Mouse (Mus musculus) naive thymus-derived CD4-positive, alpha-beta T cell, adult 5 months (primary cell): ENCODE measurements around the gene Olfr474. TPM values are rescaled to one million over a fixed set of nuclear protein-coding genes. Genes with fewer than 3 reads are reported as not detected.

Source experiments
- polyA plus RNA-seq: library from polyadenylated mRNA; unstranded; fragments of 100-300 nt; shearing (Covaris generic); gene quantifications from one replicate; pipeline ENCODE4 v1.2.1, GENCODE M21; 2017

Gene Olfr474
- polyA plus RNA-seq, result not detected

DNA sequence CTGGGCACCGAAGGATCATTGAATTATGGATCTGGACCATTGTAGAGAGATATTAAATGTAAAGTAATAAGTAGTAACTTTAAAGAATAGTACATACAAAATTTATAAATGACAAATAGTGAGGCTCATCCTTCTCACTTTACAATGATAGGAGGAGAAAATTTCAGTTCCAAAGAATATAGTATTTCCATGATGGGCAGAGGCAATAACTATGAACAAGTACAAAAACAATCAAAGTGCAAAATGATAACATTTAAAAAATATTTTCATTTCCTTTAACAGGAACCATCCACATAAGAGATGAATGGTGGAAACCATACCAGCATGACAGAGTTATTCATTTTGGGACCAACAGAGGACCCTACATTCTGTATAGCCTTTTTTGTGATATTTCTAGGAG lies at the start of gene Olfr474:
Gene Olfr474 (plus strand): TSS at position 301 of the 400 bp plus-strand sequence.

DNA sequence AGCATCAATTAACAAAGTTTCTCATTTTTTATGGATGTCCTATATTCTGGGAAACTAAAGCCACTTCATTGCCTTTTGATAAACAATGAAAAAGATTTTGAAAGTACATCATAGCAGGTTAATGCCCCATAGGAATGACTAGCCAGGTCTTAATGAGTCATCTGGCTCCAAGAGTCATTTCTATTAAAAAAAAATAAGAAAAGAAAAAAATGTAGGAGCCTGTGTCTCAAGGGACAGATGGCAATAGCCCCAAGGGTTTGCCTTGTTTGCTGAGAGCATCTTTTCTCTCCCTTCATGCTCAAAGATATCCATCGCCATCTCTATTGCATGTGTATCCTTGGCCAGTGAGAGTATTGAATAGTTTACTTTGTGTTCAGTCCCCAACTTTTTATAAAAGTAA lies 24.3 kb upstream of the Olfr474 start, which contains the start of gene Olfr473:
Gene Olfr473 (plus strand): TSS at position 301 of the 400 bp plus-strand sequence.

DNA sequence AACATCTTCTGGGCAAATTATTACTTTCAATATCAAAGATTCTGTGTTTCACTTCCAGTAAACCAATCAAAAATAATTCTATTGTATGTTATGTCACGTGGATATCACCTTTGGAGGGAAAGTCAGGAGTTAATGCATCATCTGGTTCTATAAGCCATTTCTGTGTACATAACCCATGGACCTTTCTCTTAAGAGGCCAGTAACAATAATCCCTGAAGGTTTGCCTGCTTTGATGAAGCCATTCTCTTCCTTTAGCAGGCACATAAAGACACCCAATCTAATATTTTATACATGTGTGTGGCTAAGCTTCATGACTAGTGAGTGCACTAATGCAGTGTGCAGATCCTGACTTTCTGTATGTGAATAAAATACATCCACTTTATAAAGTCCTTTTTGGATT lies 10.1 kb downstream of the Olfr474 start, which contains the start of gene Olfr476:
Gene Olfr476 (plus strand): TSS at position 301 of the 400 bp plus-strand sequence.

DNA sequence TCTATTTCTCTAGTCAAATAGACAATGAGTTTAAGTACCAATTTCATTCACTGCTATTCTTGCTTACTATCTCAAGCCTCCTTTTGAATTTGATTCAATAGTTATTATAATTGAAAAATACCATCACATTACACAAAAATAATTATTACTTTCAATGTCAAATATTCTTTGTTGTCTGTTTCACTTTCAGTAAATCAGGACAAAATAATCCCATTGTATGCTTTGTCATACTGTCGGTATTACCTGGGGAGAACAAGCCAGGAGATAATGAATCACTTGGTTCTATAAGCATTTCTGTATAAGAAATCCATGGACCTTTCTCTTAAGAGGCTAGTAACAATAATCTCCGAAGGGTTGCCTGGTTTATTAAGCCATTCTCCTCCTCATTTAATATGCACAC lies 31.9 kb downstream of the Olfr474 start, which contains the start of gene Olfr477:
Gene Olfr477 (plus strand): TSS at position 301 of the 400 bp plus-strand sequence.

Other genes with a start within 250 kb of the Olfr474 start
- not detected for gene Cyb5r2, start 196.6 kb upstream of the Olfr474 start, polyA plus RNA-seq
- not detected for gene Ovch2, start 153.4 kb upstream of the Olfr474 start, polyA plus RNA-seq
- gene Olfr467, start 142.4 kb upstream of the Olfr474 start, polyA plus RNA-seq, result not detected
- gene Olfr469, start 129.1 kb upstream of the Olfr474 start, polyA plus RNA-seq, result not detected
- gene Olfr470, start 107.2 kb upstream of the Olfr474 start, polyA plus RNA-seq, result not detected
- gene Olfr472, start 56.7 kb upstream of the Olfr474 start, polyA plus RNA-seq, result 0.11 TPM
- not detected for gene Olfr473, start 24.2 kb upstream of the Olfr474 start, polyA plus RNA-seq
- not detected for gene Olfr476, start 10.2 kb downstream of the Olfr474 start, polyA plus RNA-seq
- gene Olfr477, start 32.0 kb downstream of the Olfr474 start, polyA plus RNA-seq, result not detected
- gene Olfr478, start 79.3 kb downstream of the Olfr474 start, polyA plus RNA-seq, result not detected
- not detected for gene Olfr479, start 96.0 kb downstream of the Olfr474 start, polyA plus RNA-seq
- not detected for gene Olfr480, start 112.7 kb downstream of the Olfr474 start, polyA plus RNA-seq
- not detected for gene Olfr481, start 125.2 kb downstream of the Olfr474 start, polyA plus RNA-seq
- gene Olfr482, start 142.9 kb downstream of the Olfr474 start, polyA plus RNA-seq, result not detected
- not detected for gene Olfr483, start 146.2 kb downstream of the Olfr474 start, polyA plus RNA-seq
- gene Olfr484, start 172.8 kb downstream of the Olfr474 start, polyA plus RNA-seq, result not detected
- gene Olfr485, start 205.2 kb downstream of the Olfr474 start, polyA plus RNA-seq, result not detected
- gene Olfr486, start 218.1 kb downstream of the Olfr474 start, polyA plus RNA-seq, result not detected